Mouse (Mus musculus) activated CD4-positive, CD25-positive, alpha-beta regulatory T cell, adult 4 months (primary cell): ENCODE results near the gene Usp37. TPM values are rescaled to one million over a fixed set of nuclear protein-coding genes. Genes with fewer than 3 reads are reported as not detected.

Experiments
- ATAC-seq: one replicate; pipeline ENCODE4 v1.8.0; 2017
- polyA plus RNA-seq, 2 experiments: library from polyadenylated mRNA; unstranded; fragments of 100-300 nt; shearing (Covaris generic); gene quantifications; one replicate each; pipeline ENCODE4 v1.2.1; 2017

The Usp37 gene
- polyA plus RNA-seq, 2 experiments from 2014 or later, result 19.6 to 27.0 TPM

- peak; percentile 71 for ATAC-seq
Measured at GRCm38 (mm10) chr1:74452611-74453045, 91.5 kb downstream of the Usp37 start.

GRCm38 (mm10) chr1:74444538-74444937, 99.5 kb downstream of the Usp37 start:
- ATAC-seq, result no peak

GRCm38 (mm10) chr1:74439166-74439876, 104.8 kb downstream of the Usp37 start:
- ATAC-seq, result no peak

GRCm38 (mm10) chr1:74437702-74438427, 106.2 kb downstream of the Usp37 start:
- ATAC-seq, result peak; percentile 61

- no peak for ATAC-seq
Measured at GRCm38 (mm10) chr1:74435563-74435962, 108.5 kb downstream of the Usp37 start.

GRCm38 (mm10) chr1:74434596-74434995, 109.5 kb downstream of the Usp37 start:
- no peak for ATAC-seq

GRCm38 (mm10) chr1:74433220-74433619, 110.9 kb downstream of the Usp37 start:
- no peak for ATAC-seq

GRCm38 (mm10) chr1:74425845-74426244, 118.2 kb downstream of the Usp37 start:
- ATAC-seq, result no peak

GRCm38 (mm10) chr1:74423147-74423546, 120.9 kb downstream of the Usp37 start:
- no peak for ATAC-seq

GRCm38 (mm10) chr1:74419440-74419794, 124.7 kb downstream of the Usp37 start:
- ATAC-seq, result no peak

- no peak for ATAC-seq
Measured at GRCm38 (mm10) chr1:74418747-74419439, 125.2 kb downstream of the Usp37 start.

- no peak for ATAC-seq
Measured at GRCm38 (mm10) chr1:74415143-74415542, 128.9 kb downstream of the Usp37 start.

GRCm38 (mm10) chr1:74412711-74413110, 131.4 kb downstream of the Usp37 start:
- no peak for ATAC-seq

GRCm38 (mm10) chr1:74411753-74412325, 132.2 kb downstream of the Usp37 start:
- ATAC-seq, result no peak

- ATAC-seq, result no peak
Measured at GRCm38 (mm10) chr1:74408589-74409504, 135.2 kb downstream of the Usp37 start, which contains the start of gene Vil1. Gene Vil1 (plus strand): TSS chr1:74409376.

GRCm38 (mm10) chr1:74404206-74404605, 139.9 kb downstream of the Usp37 start:
- ATAC-seq, result no peak

GRCm38 (mm10) chr1:74401015-74401702, 142.9 kb downstream of the Usp37 start:
- no peak for ATAC-seq

GRCm38 (mm10) chr1:74400531-74400930, 143.6 kb downstream of the Usp37 start:
- ATAC-seq, result no peak

GRCm38 (mm10) chr1:74397919-74398451, 146.1 kb downstream of the Usp37 start:
- ATAC-seq, result peak; percentile 55

- peak; percentile 74 for ATAC-seq
Measured at GRCm38 (mm10) chr1:74397268-74397918, 146.7 kb downstream of the Usp37 start.
